Mouse (Mus musculus) heart, embryonic 11.5 days (tissue): ENCODE results near the gene Gsk3b. TPM values are rescaled to one million over a fixed set of nuclear protein-coding genes. Genes with fewer than 3 reads are reported as not detected.
"Not testable (repeated sequence)": the region's sequence is repeated elsewhere in the genome, so short reads cannot be mapped to it uniquely, and the experiment has no call there.

Experiments
- ATAC-seq: fragments of 200-750 bp; cut with Nextera tagmentation; replicated peaks from 2 replicates; pipeline ENCODE4 v1.8.0; 2017; ENCODE audit warnings: moderate library complexity; ENCODE audit not compliant: insufficient number of reproducible peaks, low FRiP score, low TSS enrichment
- H3K27ac ChIP-seq: fragments of 300-500 bp; sonication (generic); 2 replicates; pipeline ENCODE4 v1.5.1; 2014; ENCODE audit warnings: mild to moderate bottlenecking, low read depth, low read length
- H3K27me3 ChIP-seq: fragments of 300-500 bp; sonication (generic); 2 replicates; pipeline ENCODE4 v1.6.1; 2014; ENCODE audit warnings: mild to moderate bottlenecking, low read length, mixed read lengths; ENCODE audit not compliant: control insufficient read depth, insufficient read depth
- H3K36me3 ChIP-seq: fragments of 300-500 bp; sonication (generic); 2 replicates; pipeline ENCODE4 v1.6.1; 2014; ENCODE audit warnings: mild to moderate bottlenecking, low read length, moderate library complexity, mixed read lengths; ENCODE audit not compliant: control insufficient read depth, insufficient read depth
- H3K4me1 ChIP-seq: fragments of 300-500 bp; sonication (generic); 2 replicates; pipeline ENCODE4 v1.6.1; 2014; ENCODE audit warnings: low read length; ENCODE audit not compliant: control insufficient read depth, insufficient read depth
- H3K4me2 ChIP-seq: fragments of 300-500 bp; sonication (generic); 2 replicates; pipeline ENCODE4 v1.6.1; 2014; ENCODE audit warnings: mild to moderate bottlenecking, moderate library complexity
- H3K4me3 ChIP-seq: fragments of 300-500 bp; sonication (generic); 2 replicates; pipeline ENCODE4 v1.5.1; 2014; ENCODE audit warnings: low read depth, low read length
- H3K9ac ChIP-seq: fragments of 300-500 bp; sonication (generic); 2 replicates; pipeline ENCODE4 v1.6.1; 2014; ENCODE audit warnings: mild to moderate bottlenecking, low read depth, low read length, moderate library complexity
- H3K9me3 ChIP-seq: fragments of 300-500 bp; sonication (generic); replicated peaks from 2 replicates; pipeline ENCODE4 v1.6.1; 2016; ENCODE audit warnings: low read length; ENCODE audit not compliant: control insufficient read depth
- WGBS: fragments of 180-500 bp; shearing (Covaris S2); extraction: QIAGEN DNeasy Blood & Tissue Kit; methylation state at CpG from one replicate; pipeline ENCODE4 v1.1.7; 2014; ENCODE audit not compliant: insufficient replicate concordance; 5-methylcytosine and 5-hydroxymethylcytosine counted together
- polyA plus RNA-seq: library from polyadenylated mRNA; unstranded; fragments of >200 nt; fragmentation: Nextera tagmentation; extraction: Ambion mirVana; gene quantifications from 2 replicates; pipeline ENCODE4 v1.2.1, GENCODE M21; 2014

Gsk3b gene
- 41.2 and 57.5 TPM in 2 replicates for polyA plus RNA-seq

DNA sequence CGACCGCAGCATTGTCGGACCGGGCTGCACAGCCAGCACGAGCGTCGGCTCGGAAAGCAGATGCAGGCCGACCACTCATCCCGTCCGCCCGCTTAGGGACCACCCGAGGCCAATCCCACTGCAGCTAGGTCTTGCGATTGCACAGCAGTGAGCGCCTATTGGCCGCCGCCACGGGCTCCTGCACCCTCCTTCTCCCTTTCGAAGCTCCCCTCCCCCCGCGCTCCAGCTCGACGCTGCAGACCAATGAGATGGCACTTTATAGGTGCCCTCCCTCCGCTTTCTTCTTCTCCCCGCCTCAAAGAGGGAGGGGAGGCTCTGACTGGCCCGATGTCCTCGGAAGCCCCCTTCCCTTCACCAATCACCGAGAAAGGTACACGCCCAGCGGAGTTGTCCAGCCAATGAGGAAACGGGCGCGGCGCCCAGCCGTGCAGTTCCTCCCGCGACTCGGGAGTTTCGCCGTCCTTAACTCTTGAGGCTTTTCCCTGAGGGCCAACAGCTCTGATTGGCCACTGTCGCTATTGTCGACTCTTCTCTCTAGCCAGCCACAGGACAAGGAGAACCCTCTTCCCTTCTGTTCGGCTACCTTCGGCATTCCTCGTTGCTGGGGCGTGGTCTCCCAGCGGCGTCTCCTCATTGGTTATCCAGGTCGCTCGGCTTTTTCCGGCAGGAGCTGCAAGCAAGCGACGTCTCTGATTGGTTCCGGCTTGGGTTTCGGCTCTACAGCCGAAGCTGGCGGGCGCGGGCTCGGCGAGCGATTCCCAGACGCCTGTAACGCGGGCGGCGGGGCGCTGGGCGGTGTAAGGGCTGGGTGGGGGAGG, at the start of gene Gsk3b:
TSS of gene Gsk3b (plus strand) at position 373 of the 818 bp plus-strand sequence.
- Histone ChIP-seq H3K4me1 (peaks cover 6% of the 10 kb centered on the region), H3K9me3 (no peaks in the 10 kb centered on the region), H3K9ac (peak within 1 kb of the TSS; percentile 99), H3K4me2 (peak within 1 kb of the TSS; percentile 91), H3K27ac (peak within 1 kb of the TSS; percentile 97), H3K4me3 (peak within 1 kb of the TSS; percentile 70), H3K36me3 (no peaks in the 10 kb centered on the region), H3K27me3 (no peaks in the 10 kb centered on the region)
- under 1% methylated on average over 64 of the region's 69 CpGs for WGBS
- ATAC-seq, result peak; percentile 97

DNA sequence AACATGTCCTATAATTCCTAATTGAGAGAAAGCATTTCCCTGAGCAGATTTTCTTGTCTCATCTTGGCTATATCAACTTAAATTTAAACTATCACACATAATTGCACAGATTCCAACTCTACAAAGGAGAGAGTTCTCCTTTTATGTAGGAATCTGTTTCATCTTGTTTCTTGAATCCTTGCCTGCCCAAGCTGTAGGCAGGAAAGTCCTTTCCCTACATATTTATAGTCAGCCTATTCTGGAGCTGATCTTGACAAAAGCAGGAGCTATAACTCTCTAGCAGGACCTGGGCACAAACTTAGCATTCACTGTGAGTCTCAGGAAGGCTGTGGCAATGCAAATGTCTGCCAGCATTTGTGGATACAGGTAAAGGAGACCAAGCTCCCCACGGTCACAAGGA, 46.6 kb upstream of the Gsk3b start:
- no peak overlapping the region for H3K27ac ChIP-seq
- WGBS, result 87% methylated on average over 1 of the region's 1 CpGs
- ATAC-seq, result no peak
- H3K9me3 ChIP-seq, result no peaks in the 10 kb centered on the region
- H3K4me3 ChIP-seq, result no peak overlapping the region
- no peak overlapping the region for H3K4me2 ChIP-seq
- no peaks in the 10 kb centered on the region for H3K36me3 ChIP-seq
- H3K9ac ChIP-seq, result no peak overlapping the region
- no peaks in the 10 kb centered on the region for H3K4me1 ChIP-seq
- H3K27me3 ChIP-seq, result no peaks in the 10 kb centered on the region

DNA sequence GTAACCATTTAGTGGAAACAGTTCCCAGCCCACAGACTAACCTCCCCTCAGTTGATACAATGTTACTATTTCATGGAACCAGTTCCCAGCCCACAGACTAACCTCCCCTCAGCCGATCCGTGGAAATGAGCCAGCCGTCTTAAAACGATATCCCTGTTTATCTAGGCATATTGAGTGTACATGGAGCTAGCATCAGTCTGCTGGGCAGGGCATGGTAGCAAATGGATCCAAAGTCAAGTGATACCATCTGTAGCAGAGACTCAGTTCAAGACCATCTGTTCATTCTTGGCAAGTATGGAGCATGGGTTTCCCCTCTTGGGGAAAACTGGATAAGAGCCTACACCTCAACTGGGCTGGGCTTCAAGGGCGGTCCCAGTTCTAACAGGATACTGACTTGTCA, 44.2 kb upstream of the Gsk3b start:
- Histone ChIP-seq H3K9me3 (no peaks in the 10 kb centered on the region), H3K27ac (no peak overlapping the region), H3K9ac (no peak overlapping the region), H3K36me3 (no peaks in the 10 kb centered on the region), H3K27me3 (no peaks in the 10 kb centered on the region), H3K4me3 (no peak overlapping the region), H3K4me2 (no peak overlapping the region), H3K4me1 (no peaks in the 10 kb centered on the region)
- no peak for ATAC-seq
- WGBS, result 83% methylated on average over 5 of the region's 5 CpGs

DNA sequence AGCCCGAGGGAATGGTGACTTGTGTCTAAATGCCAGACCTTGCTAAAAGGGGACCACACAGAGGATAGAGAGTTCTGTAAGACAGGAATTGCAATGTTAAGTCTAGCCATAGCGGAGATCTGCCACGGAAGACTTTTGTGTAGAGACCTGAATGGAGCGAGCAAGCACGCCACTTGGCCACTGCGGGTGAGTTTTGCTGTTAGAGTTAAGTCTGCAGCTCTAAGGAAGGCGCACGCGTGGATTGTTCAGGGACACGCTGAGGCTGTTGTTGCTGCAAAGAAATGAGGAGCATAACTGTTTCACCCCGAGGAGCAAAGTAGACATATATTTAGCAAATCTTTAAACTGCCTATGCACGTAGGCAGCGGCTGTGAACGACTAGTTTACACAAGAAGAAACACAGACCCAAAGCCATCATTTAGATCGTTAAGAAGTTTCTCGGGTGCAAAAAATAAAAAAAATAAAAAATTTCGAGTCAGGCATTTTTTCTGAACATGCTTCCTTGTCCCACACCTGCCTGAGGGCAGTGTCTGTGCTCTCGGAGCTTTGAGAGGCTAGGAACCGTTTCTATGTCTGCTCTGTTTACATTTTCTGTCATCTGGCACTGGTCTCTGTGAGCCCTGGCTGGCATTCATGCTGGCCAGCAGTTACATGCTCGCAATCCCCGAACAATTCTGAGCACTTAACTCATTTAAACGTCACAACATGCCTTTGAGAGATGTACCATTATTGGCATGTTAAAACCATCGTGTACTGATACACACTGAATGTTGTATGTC, 40.8 kb upstream of the Gsk3b start:
- H3K4me2 ChIP-seq, result no peak overlapping the region
- no peaks in the 10 kb centered on the region for H3K4me1 ChIP-seq
- no peaks in the 10 kb centered on the region for H3K36me3 ChIP-seq
- H3K27ac ChIP-seq, result no peak overlapping the region
- no peak overlapping the region for H3K9ac ChIP-seq
- H3K9me3 ChIP-seq, result no peaks in the 10 kb centered on the region
- ATAC-seq, result no peak
- no peak overlapping the region for H3K4me3 ChIP-seq
- no peaks in the 10 kb centered on the region for H3K27me3 ChIP-seq
- 71% methylated on average over 23 of the region's 23 CpGs for WGBS

DNA sequence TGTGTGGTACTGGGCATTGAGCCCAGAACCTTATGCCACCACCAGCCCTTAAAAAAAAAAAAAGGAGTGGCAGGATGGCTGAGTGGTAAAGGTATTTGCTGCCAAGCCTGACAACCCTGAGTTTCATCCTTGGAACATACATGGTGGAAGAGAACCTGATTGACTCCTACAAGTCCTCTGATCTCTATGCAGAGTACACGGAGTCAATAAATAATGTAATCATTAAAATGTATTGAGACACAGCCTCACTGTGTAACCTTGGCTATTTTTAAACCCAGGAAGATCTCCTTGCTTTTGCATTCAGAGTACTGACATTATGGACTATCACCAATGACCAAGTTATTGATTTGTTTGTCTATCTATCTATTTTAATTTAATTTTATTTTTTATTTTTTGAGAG, 30.9 kb upstream of the Gsk3b start:
- Histone ChIP-seq H3K4me3 (no peak overlapping the region), H3K4me1 (no peaks in the 10 kb centered on the region), H3K9ac (no peak overlapping the region), H3K36me3 (no peaks in the 10 kb centered on the region), H3K4me2 (no peak overlapping the region), H3K9me3 (no peaks in the 10 kb centered on the region), H3K27me3 (no peaks in the 10 kb centered on the region), H3K27ac (no peak overlapping the region)
- ATAC-seq, result no peak
- 88% methylated on average over 1 of the region's 1 CpGs for WGBS

DNA sequence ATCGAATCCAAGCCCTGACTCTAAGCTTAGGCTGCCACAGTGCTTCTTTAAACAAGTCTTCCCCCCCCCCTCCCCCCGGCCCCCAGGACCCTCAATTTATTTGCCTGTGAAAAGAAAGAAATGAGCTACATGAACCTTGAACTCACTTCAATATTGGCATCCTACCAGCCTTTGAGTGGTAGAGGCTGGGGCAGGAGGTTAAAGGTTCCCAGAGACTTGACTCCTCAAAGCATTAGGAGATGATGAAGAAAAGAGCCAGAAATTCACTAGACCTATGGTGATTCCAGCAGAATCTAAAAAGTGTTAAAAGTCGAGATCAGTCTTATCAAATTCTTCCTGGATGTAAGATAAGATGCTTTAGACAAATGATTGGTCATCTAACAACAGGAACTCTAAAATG, 30.0 kb upstream of the Gsk3b start:
- H3K4me1 ChIP-seq, result no peaks in the 10 kb centered on the region
- H3K27ac ChIP-seq, result no peak overlapping the region
- H3K4me3 ChIP-seq, result no peak overlapping the region
- no peak overlapping the region for H3K9ac ChIP-seq
- 76% methylated on average over 3 of the region's 3 CpGs for WGBS
- no peak for ATAC-seq
- H3K9me3 ChIP-seq, result no peaks in the 10 kb centered on the region
- H3K27me3 ChIP-seq, result no peaks in the 10 kb centered on the region
- no peak overlapping the region for H3K4me2 ChIP-seq
- no peaks in the 10 kb centered on the region for H3K36me3 ChIP-seq

DNA sequence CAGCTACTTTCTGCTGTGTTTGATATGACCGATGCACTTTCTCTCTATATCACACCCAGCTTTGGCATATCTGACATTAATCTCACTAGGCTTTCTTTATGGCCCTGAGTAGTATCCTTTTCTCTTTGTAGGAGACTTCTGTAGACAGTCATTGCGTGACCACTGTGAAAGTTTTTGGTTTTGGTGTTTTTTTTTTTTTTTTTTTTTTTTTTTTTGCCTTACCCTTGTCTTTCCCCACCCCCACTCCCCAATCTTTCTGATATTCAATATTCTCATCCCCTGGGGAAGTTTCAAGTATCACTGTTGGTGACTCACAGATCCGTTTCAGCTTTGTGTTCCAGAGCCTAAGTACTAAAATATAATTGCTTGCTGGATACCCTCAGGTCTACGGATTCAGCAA, 29.2 kb upstream of the Gsk3b start:
- 80% methylated on average over 4 of the region's 4 CpGs for WGBS

DNA sequence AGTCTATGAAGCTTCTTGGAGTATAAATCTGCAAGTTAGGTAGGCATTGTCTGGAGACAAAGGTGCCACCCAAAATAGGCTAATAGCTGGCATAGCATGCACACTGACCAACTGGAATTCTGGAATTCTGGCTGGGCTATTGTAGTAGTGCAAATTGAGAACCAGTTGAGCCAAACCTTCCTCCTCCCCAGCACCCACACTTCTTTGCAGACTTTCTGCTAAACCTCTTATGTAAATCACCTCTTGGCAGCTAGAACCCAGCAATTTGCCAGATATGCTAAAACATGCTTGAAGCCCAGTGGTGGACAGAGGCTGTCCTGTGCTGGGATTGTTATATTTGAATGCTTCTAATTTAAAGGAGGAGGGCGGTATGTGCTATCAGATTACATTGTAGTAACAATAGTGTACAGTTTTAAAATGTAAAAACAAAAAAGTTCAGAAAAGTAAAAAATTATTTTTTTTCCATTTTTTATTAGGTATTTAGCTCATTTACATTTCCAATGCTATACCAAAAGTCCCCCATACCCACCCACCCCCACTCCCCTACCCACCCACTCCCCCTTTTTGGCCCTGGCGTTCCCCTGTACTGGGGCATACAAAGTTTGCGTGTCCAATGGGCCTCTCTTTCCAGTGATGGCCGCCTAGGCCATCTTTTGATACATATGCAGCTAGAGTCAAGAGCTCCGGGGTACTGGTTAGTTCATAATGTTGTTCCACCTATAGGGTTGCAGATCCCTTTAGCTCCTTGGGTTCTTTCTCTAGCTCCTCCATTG, 14.8 kb upstream of the Gsk3b start:
- H3K4me3 ChIP-seq, H3K4me1 ChIP-seq, H3K9me3 ChIP-seq, H3K27me3 ChIP-seq, H3K36me3 ChIP-seq, H3K27ac ChIP-seq, ATAC-seq, H3K9ac ChIP-seq, H3K4me2 ChIP-seq: not testable (repeated sequence)
- WGBS, result 91% methylated on average over 1 of the region's 5 CpGs

More for the DNA sequence above, 29.2 kb upstream of the Gsk3b start:
- no peak overlapping the region for H3K4me3 ChIP-seq
- H3K9me3 ChIP-seq, result no peaks in the 10 kb centered on the region
- no peak overlapping the region for H3K4me2 ChIP-seq
- H3K4me1 ChIP-seq, result no peaks in the 10 kb centered on the region
- ATAC-seq, result no peak
- no peak overlapping the region for H3K9ac ChIP-seq
- no peaks in the 10 kb centered on the region for H3K36me3 ChIP-seq
- H3K27ac ChIP-seq, result no peak overlapping the region
- H3K27me3 ChIP-seq, result no peaks in the 10 kb centered on the region
